Mouse (Mus musculus) left cerebral cortex, postnatal 4 days (tissue): ENCODE results near the gene Tcp1. TPM values are rescaled to one million over a fixed set of nuclear protein-coding genes. Genes with fewer than 3 reads are reported as not detected.

ENCODE experiments used
- DNase-seq: peaks from one replicate; pipeline ENCODE4 v3.0.0-alpha.2; 2022
- intact Hi-C: fragments of 180-260 bp; cut with DNase I; formaldehyde crosslinking; loops from one replicate; pipeline ENCODE4 v1.15.1; 2025
- total RNA-seq, 2 experiments: library from RNA; stranded (reverse); gene quantifications; 2 replicates each; pipeline ENCODE4 v1.2.3; 2021

The Tcp1 gene
- total RNA-seq, 2 experiments from 2014 or later = 293 to 304 TPM

- intact Hi-C loops = no loop called here
Observed at GRCm38 (mm10) chr17:12967173-12967572, 51.7 kb downstream of the Tcp1 start.

GRCm38 (mm10) chr17:12973851-12974250, 58.4 kb downstream of the Tcp1 start:
- intact Hi-C loops = no loop called here
- DNase-seq = no peak

More at GRCm38 (mm10) chr17:12967173-12967572, 51.7 kb downstream of the Tcp1 start:
- no peak for DNase-seq

Other genes starting within 250 kb of the Tcp1 start
- 1 to 10 TPM in 1 of 2 experiments, under 1 TPM in 1; 0.95 to 1.4 TPM for gene Slc22a1, start 239.9 kb upstream of the Tcp1 start, total RNA-seq
- gene Igf2r, start 146.0 kb upstream of the Tcp1 start, total RNA-seq = 10 to 100 TPM; 33.2 to 35.2 TPM
- 1 to 10 TPM; 3.4 to 9.2 TPM for gene Mas1, start 47.6 kb upstream of the Tcp1 start, total RNA-seq
- not detected for gene Mrgprh, start 39.7 kb upstream of the Tcp1 start, total RNA-seq
- gene Pnldc1, start 5.5 kb upstream of the Tcp1 start, total RNA-seq = 1 to 10 TPM; 2.5 to 3.8 TPM
- gene Mrpl18, start 644 bp downstream of the Tcp1 start, total RNA-seq = 10 to 100 TPM; 52.2 to 54.9 TPM
- gene Acat3, start 24.9 kb downstream of the Tcp1 start, total RNA-seq = 1 to 10 TPM; 1.6 TPM
- gene Acat2, start 45.0 kb downstream of the Tcp1 start, total RNA-seq = 100 to 1,000 TPM; 212 to 235 TPM
- gene Wtap, start 78.5 kb downstream of the Tcp1 start, total RNA-seq = 100 to 1,000 TPM in 1 of 2 experiments, 10 to 100 TPM in 1; 95.1 to 103 TPM
- gene Sod2, start 91.1 kb downstream of the Tcp1 start, total RNA-seq = 100 to 1,000 TPM; 158 TPM
- gene Gpr31b, start 136.6 kb downstream of the Tcp1 start, total RNA-seq = under 1 TPM; 0.34 to 0.64 TPM
- under 1 TPM; 0.42 to 0.60 TPM for gene Tcp10b, start 145.4 kb downstream of the Tcp1 start, total RNA-seq
- gene Unc93a, start 216.1 kb downstream of the Tcp1 start, total RNA-seq = under 1 TPM; 0.22 to 0.24 TPM